10 mouse cellular contexts compared by ENCODE assay signal in the genomic region with DNA sequence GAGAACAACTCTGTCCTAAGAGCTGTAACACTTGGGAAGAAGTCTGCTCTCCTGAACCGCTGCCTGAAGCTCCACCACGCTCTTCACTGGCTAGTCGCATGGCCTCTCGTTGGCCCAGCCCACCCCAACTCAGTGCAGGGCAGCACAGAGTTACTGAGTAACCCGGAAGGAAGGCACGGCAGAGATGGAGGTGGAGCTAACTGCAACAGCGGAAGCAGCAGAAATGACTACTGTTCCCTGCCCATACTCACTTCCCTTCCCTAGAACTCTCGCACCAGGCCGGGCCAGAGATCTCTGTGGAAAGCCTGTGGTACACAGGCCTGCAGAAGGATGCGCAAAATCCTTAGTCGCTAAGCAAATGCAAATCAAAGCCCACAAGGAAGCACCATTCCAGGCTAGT. TPM values are rescaled to one million over a fixed set of nuclear protein-coding genes. Genes with fewer than 3 reads are reported as not detected.
DNase-seq lines count a peak whose midpoint lies in the region; ATAC-seq lines count a peak whose summit lies in the region.
"Had no signal": no experiment of that assay in that cellular context is flagged by ENCODE, and none has a peak within 500 bp of the region (broad histone marks: within the 10 kb centered on the region; RNA-seq: fewer than 3 reads in every experiment).

No protein-coding gene starts in this region.

- H3K9ac ChIP-seq in hindbrain, embryonic 12.5 days, result no peak overlapping the region

- ATAC-seq in common myeloid progenitor, adult 5-6 weeks (replicated peaks; ENCODE audit: low read depth, poor library complexity, severe bottlenecking), result peak; percentile 63
- no peak for ATAC-seq in hindbrain, embryonic 12.5 days (ENCODE audit: low FRiP score)
- ATAC-seq in inflammation-experienced regulatory T-cells, adult 6 months, result no peak
- ATAC-seq: hindbrain, postnatal 0 days had no signal

- peaks cover 5% of the 10 kb centered on the region for H3K4me1 ChIP-seq in megakaryocyte, embryonic 14.5 days
- no peaks in the 10 kb centered on the region for H3K4me1 ChIP-seq in hindbrain, embryonic 12.5 days

- H3K27me3 ChIP-seq in megakaryocyte, embryonic 14.5 days (replicated peaks), result peaks cover 82% of the 10 kb centered on the region
- no peaks in the 10 kb centered on the region for H3K27me3 ChIP-seq in hindbrain, embryonic 12.5 days

- H3K4me3 ChIP-seq in megakaryocyte, embryonic 14.5 days (replicated peaks), result peak overlapping the region; percentile 64
- no peak overlapping the region for H3K4me3 ChIP-seq in hindbrain, embryonic 12.5 days

- H3K4me2 ChIP-seq in hindbrain, embryonic 12.5 days (replicated peaks), result no peak overlapping the region

- no peaks in the 10 kb centered on the region for H3K36me3 ChIP-seq in megakaryocyte, embryonic 14.5 days (replicated peaks; ENCODE audit: low read length)
- H3K36me3 ChIP-seq in hindbrain, embryonic 12.5 days, result no peaks in the 10 kb centered on the region

- H3K9me3 ChIP-seq in megakaryocyte, embryonic 14.5 days, result no peaks in the 10 kb centered on the region; the same call in 1 of the 2 replicates
- no peaks in the 10 kb centered on the region for H3K9me3 ChIP-seq in hindbrain, embryonic 12.5 days (replicated peaks)

- WGBS in large intestine, adult 2 months, result 28% methylated on average over 11 of the region's 11 CpGs
- WGBS in hindbrain, embryonic 12.5 days, result 63% methylated on average over 11 of the region's 11 CpGs

- DNase-seq in adrenal gland, adult 2 months, result peak; percentile 2
- no peak for DNase-seq in adrenal gland, postnatal 25 days
- peak; percentile 16 for DNase-seq in large intestine, adult 2 months (ENCODE audit: low read depth, low spot score)
- DNase-seq in urinary bladder, postnatal 25 days (ENCODE audit: low spot score), result no peak

- no peak overlapping the region for H3K27ac ChIP-seq in hindbrain, embryonic 12.5 days
- H3K27ac ChIP-seq: hindbrain, postnatal 0 days had no signal

RNA-seq across cellular contexts. Expression of a gene that starts 4.4 kb away (rescaled TPM):
- total RNA-seq in adrenal gland, adult 2 months (2021), result not detected
- polyA plus RNA-seq in adrenal gland, adult 2 months (2012; rRNA removed), result not detected in 2 replicates
- not detected in 2 replicates for total RNA-seq in adrenal gland, postnatal 25 days (2021)
- total RNA-seq in common myeloid progenitor, adult 5-6 weeks (2017), result not detected in 2 replicates
- not detected in 2 replicates for polyA plus RNA-seq in large intestine, adult 2 months (2012; rRNA removed)
- not detected in 2 replicates for polyA plus RNA-seq in megakaryocyte, embryonic 14.5 days (2012; ENCODE audit: insufficient read depth, low replicate concordance)
- not detected in 2 replicates for polyA plus RNA-seq in hindbrain, embryonic 12.5 days (2016; fragmentation: Nextera tagmentation; extraction: Ambion mirVana)
- not detected for polyA plus RNA-seq in inflammation-experienced regulatory T-cells, adult 6 months (2017; shearing (Covaris generic))
- total RNA-seq: hindbrain, postnatal 0 days had no signal
- polyA plus RNA-seq: hindbrain, postnatal 0 days; spleen, adult 2 months had no signal

RNA-seq across cellular contexts. Expression of a gene that starts 5.0 kb away (rescaled TPM):
- not detected for total RNA-seq in adrenal gland, adult 2 months (2021)
- not detected in 2 replicates for polyA plus RNA-seq in adrenal gland, adult 2 months (2012; rRNA removed)
- not detected in 2 replicates for total RNA-seq in adrenal gland, postnatal 25 days (2021)
- not detected in 2 replicates for total RNA-seq in common myeloid progenitor, adult 5-6 weeks (2017)
- not detected in 2 replicates for polyA plus RNA-seq in large intestine, adult 2 months (2012; rRNA removed)
- not detected in 2 replicates for polyA plus RNA-seq in megakaryocyte, embryonic 14.5 days (2012; ENCODE audit: insufficient read depth, low replicate concordance)
- polyA plus RNA-seq in hindbrain, embryonic 12.5 days (2016; fragmentation: Nextera tagmentation; extraction: Ambion mirVana), result not detected in 2 replicates
- not detected for polyA plus RNA-seq in inflammation-experienced regulatory T-cells, adult 6 months (2017; shearing (Covaris generic))
- total RNA-seq: hindbrain, postnatal 0 days had no signal
- polyA plus RNA-seq: hindbrain, postnatal 0 days; spleen, adult 2 months had no signal

RNA-seq across cellular contexts. Expression of a gene that starts 52.1 kb away (rescaled TPM):
- total RNA-seq in adrenal gland, adult 2 months (2021), result not detected
- polyA plus RNA-seq in adrenal gland, adult 2 months (2012; rRNA removed), result not detected in 2 replicates
- total RNA-seq in adrenal gland, postnatal 25 days (2021), result not detected in 2 replicates
- not detected in 2 replicates for total RNA-seq in common myeloid progenitor, adult 5-6 weeks (2017)
- polyA plus RNA-seq in large intestine, adult 2 months (2012; rRNA removed), result not detected in 2 replicates
- polyA plus RNA-seq in megakaryocyte, embryonic 14.5 days (2012; ENCODE audit: insufficient read depth, low replicate concordance), result not detected in 2 replicates
- not detected in 2 replicates for polyA plus RNA-seq in hindbrain, embryonic 12.5 days (2016; fragmentation: Nextera tagmentation; extraction: Ambion mirVana)
- not detected for polyA plus RNA-seq in inflammation-experienced regulatory T-cells, adult 6 months (2017; shearing (Covaris generic))
- total RNA-seq: hindbrain, postnatal 0 days had no signal
- polyA plus RNA-seq: hindbrain, postnatal 0 days; spleen, adult 2 months had no signal

RNA-seq across cellular contexts. Expression of a gene that starts 59.9 kb away (rescaled TPM):
- total RNA-seq in adrenal gland, adult 2 months (2021), result not detected
- not detected in 2 replicates for polyA plus RNA-seq in adrenal gland, adult 2 months (2012; rRNA removed)
- not detected in 2 replicates for total RNA-seq in adrenal gland, postnatal 25 days (2021)
- not detected in 2 replicates for total RNA-seq in common myeloid progenitor, adult 5-6 weeks (2017)
- not detected in 2 replicates for polyA plus RNA-seq in large intestine, adult 2 months (2012; rRNA removed)
- polyA plus RNA-seq in megakaryocyte, embryonic 14.5 days (2012; ENCODE audit: insufficient read depth, low replicate concordance), result not detected in 2 replicates
- polyA plus RNA-seq in hindbrain, embryonic 12.5 days (2016; fragmentation: Nextera tagmentation; extraction: Ambion mirVana), result not detected in 2 replicates
- polyA plus RNA-seq in inflammation-experienced regulatory T-cells, adult 6 months (2017; shearing (Covaris generic)), result not detected
- total RNA-seq: hindbrain, postnatal 0 days had no signal
- polyA plus RNA-seq: hindbrain, postnatal 0 days; spleen, adult 2 months had no signal

Comparison
In these comparisons a context has a peak if more than half of its experiments do, and no peak if none do; other contexts are left out.
1. DNase-seq: peak in adrenal gland, adult 2 months (single experiment) and large intestine, adult 2 months (single experiment); none in adrenal gland, postnatal 25 days (single experiment) and urinary bladder, postnatal 25 days (single experiment).